Mouse (Mus musculus) granulocyte monocyte progenitor cell, adult 5-6 weeks (primary cell): ENCODE measurements at regions not wholly inside any gene's neighbourhood (a gene's known extent, or its start where the extent isn't known, plus 50 kb on each side); places are given as distances from the start of the nearest gene placed in this dataset.

ENCODE experiments used
- ATAC-seq: replicated peaks from 2 replicates; pipeline ENCODE4 v1.8.0; 2016; ENCODE audit warnings: mild to moderate bottlenecking, moderate TSS enrichment, inconsistent platforms; ENCODE audit not compliant: poor library complexity, severe bottlenecking

DNA sequence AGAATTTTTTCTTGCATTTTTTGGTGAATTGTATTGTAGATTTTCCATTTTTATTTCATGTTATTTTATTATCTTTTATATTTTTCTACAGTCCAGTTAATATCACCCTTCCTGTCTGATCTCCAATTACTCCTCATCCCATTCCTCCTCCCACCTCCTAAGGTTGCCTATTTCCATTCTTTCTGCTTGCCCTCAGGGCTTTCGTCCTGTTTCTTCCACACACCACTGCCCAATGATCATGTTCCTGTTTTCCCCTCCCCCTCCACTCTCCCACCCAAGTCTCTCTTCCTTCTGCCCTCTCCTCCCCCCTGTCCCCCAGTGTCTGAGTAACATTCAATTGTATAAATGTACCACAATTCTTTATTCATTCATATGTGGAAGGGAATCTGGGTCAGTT lies 573.6 kb upstream of the Ptprd start:
- ATAC-seq, result no peak

DNA sequence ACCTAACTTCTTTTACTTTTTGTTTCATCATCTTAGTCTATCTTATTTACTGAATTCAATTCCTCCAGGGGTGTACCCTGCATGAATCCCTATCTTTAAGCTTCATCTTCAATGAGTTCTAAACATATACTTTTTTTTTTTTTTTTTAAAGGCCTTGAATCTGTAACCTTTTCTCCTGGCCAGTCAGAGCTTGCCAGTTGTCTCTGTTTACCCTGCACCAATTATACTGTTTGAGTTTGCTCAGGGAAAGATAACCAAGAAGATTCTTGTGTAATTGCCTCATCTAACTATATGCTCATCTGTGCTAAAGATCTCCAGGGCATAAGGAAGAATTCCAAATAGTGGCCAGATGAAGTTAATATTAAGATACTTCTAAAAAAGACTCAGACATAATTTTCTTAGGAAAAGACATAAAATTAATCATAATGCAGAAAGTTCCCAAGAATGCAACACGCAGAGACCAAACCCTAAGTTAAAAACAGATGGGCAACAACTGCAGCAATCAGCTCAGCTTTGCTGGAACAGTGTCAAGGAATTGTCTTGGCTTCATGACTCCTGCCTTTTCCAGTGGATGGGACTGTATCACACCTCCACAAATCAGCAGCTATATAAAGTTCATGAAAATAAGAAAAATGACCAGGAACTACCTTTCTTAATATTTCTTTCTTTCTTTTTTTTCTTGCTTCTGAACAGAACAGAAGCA lies 573.1 kb upstream of the Ptprd start:
- no peak for ATAC-seq

DNA sequence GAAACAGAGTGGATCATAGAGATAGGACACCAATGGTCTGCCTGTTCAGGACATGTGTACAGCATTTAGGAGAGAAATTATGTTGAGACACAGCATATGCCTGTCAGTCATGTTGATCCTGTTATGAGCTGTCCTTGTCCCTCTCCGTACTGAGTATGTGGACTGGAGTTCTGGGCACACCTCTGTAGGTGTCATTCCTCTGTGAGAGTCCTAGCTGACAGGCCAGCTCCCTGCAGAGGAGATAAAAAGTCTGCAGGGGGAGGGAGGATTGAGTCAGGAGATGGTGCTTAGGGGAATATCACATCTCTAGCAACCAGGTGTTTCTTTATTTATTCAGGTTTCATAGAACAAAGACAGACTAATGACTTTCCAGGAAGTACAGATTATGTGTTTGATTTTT lies 572.3 kb upstream of the Ptprd start:
- no peak for ATAC-seq

DNA sequence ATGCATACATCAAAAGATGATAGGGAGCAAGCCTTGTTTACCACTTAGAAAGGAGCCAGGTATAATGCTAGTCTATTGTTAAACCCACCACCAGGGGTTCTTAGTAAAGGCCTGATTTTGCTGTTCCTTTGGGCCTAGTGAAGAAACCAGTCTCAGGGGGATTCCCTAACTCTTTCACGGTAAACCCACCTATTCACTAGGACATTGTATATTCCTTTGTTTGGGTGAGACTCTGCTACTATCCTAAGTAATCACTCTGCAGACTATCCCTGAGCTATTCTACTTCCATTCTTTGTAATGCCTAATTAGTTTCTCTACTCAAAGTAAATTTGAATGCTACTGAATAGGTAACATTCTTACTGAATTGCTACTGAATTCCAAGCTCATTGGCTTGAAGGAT lies 571.0 kb upstream of the Ptprd start:
- ATAC-seq, result no peak

DNA sequence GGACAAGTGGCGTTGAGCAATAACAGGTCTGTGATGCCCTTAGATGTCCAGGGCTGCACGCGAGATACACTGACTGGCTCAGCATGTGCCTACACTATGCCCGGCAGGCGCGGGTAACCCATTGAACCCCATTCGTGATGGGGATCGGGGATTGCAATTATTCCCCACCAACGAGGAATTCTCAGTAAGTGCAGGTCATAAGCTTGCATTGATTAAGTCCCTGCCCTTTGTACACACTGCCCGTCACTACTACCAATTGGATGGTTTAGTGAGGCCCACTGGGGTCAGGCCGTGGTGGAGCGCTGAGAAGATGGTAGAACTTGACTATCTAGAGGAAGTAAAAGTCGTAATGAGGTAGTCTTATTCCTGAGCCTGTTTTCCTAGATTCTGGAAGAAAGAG lies 562.1 kb upstream of the Ptprd start:
- ATAC-seq, result 0 out of 2 replicates have a peak, but pooled peaks have one; percentile 35

DNA sequence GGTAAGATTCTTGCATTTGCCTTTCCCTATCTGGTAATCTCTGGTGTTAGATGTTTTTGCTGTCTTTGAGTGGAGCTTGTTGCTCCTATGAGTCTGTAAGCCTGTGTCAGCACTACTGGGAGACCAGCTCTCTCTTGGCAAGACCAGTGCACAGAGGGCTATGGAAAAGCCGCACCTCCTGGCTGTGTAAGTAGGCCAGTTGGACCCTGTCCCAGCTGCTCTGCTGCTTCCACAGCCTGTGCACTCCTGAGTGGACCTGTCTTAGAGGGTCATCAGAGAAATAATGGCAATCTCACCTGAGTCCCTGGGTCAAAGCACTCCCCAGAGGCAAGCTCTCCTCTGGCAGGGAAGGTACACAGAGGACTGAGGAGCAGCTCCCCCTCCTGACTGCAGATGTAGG lies 524.3 kb upstream of the Ptprd start:
- no peak for ATAC-seq
